In the genomic region with DNA sequence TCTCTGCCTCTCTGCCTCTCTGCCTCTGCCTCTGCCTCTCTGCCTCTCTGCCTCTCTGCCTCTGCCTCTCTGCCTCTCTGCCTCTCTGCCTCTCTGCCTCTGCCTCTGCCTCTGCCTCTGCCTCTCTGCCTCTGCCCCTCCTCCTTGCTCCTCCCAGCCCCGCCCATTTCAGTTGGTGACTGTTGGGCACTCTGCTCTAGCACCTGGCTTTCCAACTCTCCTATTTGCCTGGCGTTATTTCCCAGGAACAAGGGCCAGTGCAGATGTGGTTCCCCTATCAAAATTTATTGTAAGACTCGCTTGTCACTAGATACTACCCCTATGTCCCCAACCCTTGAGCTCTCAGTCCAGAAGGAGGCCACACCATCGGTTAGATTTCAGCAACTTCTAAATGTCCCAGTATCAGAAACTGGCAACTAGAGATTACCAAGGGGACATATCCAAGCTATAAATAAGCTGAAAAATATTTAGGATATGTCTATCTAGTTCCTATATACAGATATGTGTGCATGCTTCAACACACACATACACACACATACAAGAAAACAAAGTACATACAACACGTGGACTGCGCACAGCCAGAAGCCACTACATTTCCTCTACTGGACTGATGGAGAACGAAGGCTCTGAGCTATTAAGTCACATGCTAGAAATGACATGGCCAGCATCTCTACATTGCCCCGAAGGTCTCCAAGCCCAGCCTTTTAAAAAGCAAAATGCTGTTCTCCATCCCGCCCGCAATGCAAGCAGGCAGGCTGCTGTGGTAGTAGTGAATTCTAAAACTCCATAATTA, we compare ENCODE assay signal across 9 mouse cellular contexts. TPM values are rescaled to one million over a fixed set of nuclear protein-coding genes. Genes with fewer than 3 reads are reported as not detected.
A peak's percentile ranks its signal among the peaks of the same experiment; 100 is the strongest.
DNase-seq lines count a peak whose midpoint lies in the region; ATAC-seq and TF ChIP-seq lines count a peak whose summit lies in the region.
"Had no signal": no experiment of that assay in that cellular context is flagged by ENCODE, and none has a peak within 500 bp of the region (broad histone marks: within the 10 kb centered on the region; RNA-seq: fewer than 3 reads in every experiment).

No protein-coding gene starts in this region.

- H3K27me3 ChIP-seq in kidney, embryonic 16.5 days (ENCODE audit: insufficient read depth, low read length), result no peaks in the 10 kb centered on the region
- H3K27me3 ChIP-seq in liver, postnatal 0 days (ENCODE audit: insufficient read depth, low read length), result no peaks in the 10 kb centered on the region
- H3K27me3 ChIP-seq in hindbrain, embryonic 16.5 days (replicated peaks; ENCODE audit: control insufficient read depth, insufficient read depth, low read length), result no peaks in the 10 kb centered on the region

- DNase-seq in kidney, adult 11 months, result no peak
- DNase-seq in liver, postnatal 0 days, result peak; percentile 63
- DNase-seq in thymus, adult 18-20 months, result peak; percentile 78 to 86
- DNase-seq in urinary bladder, adult 2 months (ENCODE audit: low spot score), result no peak
- no peak for DNase-seq in layer of hippocampus, adult 18-20 months (ENCODE audit: low spot score in 2 of 2)

- peaks cover 16% of the 10 kb centered on the region for H3K4me1 ChIP-seq in kidney, embryonic 16.5 days (ENCODE audit: insufficient read depth, low read length)
- H3K4me1 ChIP-seq in brown adipose tissue, adult 24 weeks (ENCODE audit: control insufficient read depth, insufficient read depth, insufficient read length, low read length), result peaks cover 49% of the 10 kb centered on the region
- peaks cover 56% of the 10 kb centered on the region for H3K4me1 ChIP-seq in liver, postnatal 0 days (ENCODE audit: insufficient read depth)
- H3K4me1 ChIP-seq in hindbrain, embryonic 16.5 days (ENCODE audit: control insufficient read depth, insufficient read depth, low read depth, low read length), result no peaks in the 10 kb centered on the region

- H3K9me3 ChIP-seq in kidney, embryonic 16.5 days (ENCODE audit: low read length), result no peaks in the 10 kb centered on the region
- no peaks in the 10 kb centered on the region for H3K9me3 ChIP-seq in liver, postnatal 0 days (ENCODE audit: low read length)
- H3K9me3 ChIP-seq in hindbrain, embryonic 16.5 days (ENCODE audit: control insufficient read depth, low read length), result no peaks in the 10 kb centered on the region
- H3K9me3 ChIP-seq: forebrain, embryonic 10.5 days had no signal

- no peaks in the 10 kb centered on the region for H3K36me3 ChIP-seq in kidney, embryonic 16.5 days (ENCODE audit: insufficient read depth, low read length)
- 0 out of 2 replicates have a peak, but pooled peaks cover 3% of the 10 kb centered on the region for H3K36me3 ChIP-seq in liver, postnatal 0 days (replicated peaks; ENCODE audit: insufficient read depth, low read length)
- no peaks in the 10 kb centered on the region for H3K36me3 ChIP-seq in hindbrain, embryonic 16.5 days (ENCODE audit: control insufficient read depth, insufficient read depth, low read length)
- H3K36me3 ChIP-seq: forebrain, embryonic 10.5 days had no signal

- 75% methylated on average over 10 of the region's 10 CpGs for WGBS in kidney, embryonic 16.5 days
- WGBS in liver, postnatal 0 days (ENCODE audit: insufficient replicate concordance), result 38% methylated on average over 10 of the region's 10 CpGs
- 86% methylated on average over 10 of the region's 10 CpGs for WGBS in hindbrain, embryonic 16.5 days

- ATAC-seq in kidney, embryonic 16.5 days (ENCODE audit: low FRiP score, low TSS enrichment), result no peak
- peak; percentile 57 for ATAC-seq in liver, postnatal 0 days
- no peak for ATAC-seq in hindbrain, embryonic 16.5 days

- peak overlapping the region; percentile 64 for H3K27ac ChIP-seq in kidney, embryonic 16.5 days (ENCODE audit: low read length)
- H3K27ac ChIP-seq in brown adipose tissue, adult 24 weeks (replicated peaks; ENCODE audit: low read depth, low read length), result peak overlapping the region; percentile 95
- H3K27ac ChIP-seq in liver, postnatal 0 days (ENCODE audit: low read depth), result peak overlapping the region; percentile 64
- no peak overlapping the region for H3K27ac ChIP-seq in hindbrain, embryonic 16.5 days (ENCODE audit: low read depth, low read length)
- H3K27ac ChIP-seq: forebrain, embryonic 10.5 days had no signal

- TF ChIP-seq EP300 in liver, postnatal 0 days (IDR thresholded peaks at IDR 0.05; ENCODE audit: low read depth), result no peak

- no peak overlapping the region for H3K9ac ChIP-seq in kidney, embryonic 16.5 days (replicated peaks; ENCODE audit: low read length)
- H3K9ac ChIP-seq in liver, postnatal 0 days (replicated peaks), result no peak overlapping the region
- H3K9ac ChIP-seq in hindbrain, embryonic 16.5 days (ENCODE audit: low read depth, low read length), result no peak overlapping the region

- no peak for TF ChIP-seq CTCF in liver, postnatal 0 days (IDR thresholded peaks at IDR 0.05; ENCODE audit: low read depth)

- no peak overlapping the region for H3K4me3 ChIP-seq in kidney, embryonic 16.5 days (ENCODE audit: low read length)
- H3K4me3 ChIP-seq in brown adipose tissue, adult 24 weeks (ENCODE audit: insufficient read depth, low read depth, low read length), result peak overlapping the region; percentile 32
- 0 out of 2 replicates have a peak overlapping the region, but pooled peaks have one; percentile 17 for H3K4me3 ChIP-seq in liver, postnatal 0 days (ENCODE audit: low read depth, low read length)
- H3K4me3 ChIP-seq in hindbrain, embryonic 16.5 days (ENCODE audit: low read length), result no peak overlapping the region
- H3K4me3 ChIP-seq: forebrain, embryonic 10.5 days had no signal

- no peak overlapping the region for H3K4me2 ChIP-seq in kidney, embryonic 16.5 days (replicated peaks; ENCODE audit: low read depth, low read length)
- H3K4me2 ChIP-seq in liver, postnatal 0 days (ENCODE audit: low read depth, low read length), result peak overlapping the region; percentile 56
- H3K4me2 ChIP-seq in hindbrain, embryonic 16.5 days (ENCODE audit: low read length), result no peak overlapping the region

RNA-seq across cellular contexts. Expression of a gene that starts 26.6 kb away (rescaled TPM):
- polyA plus RNA-seq in kidney, embryonic 16.5 days (2015; fragmentation: Nextera tagmentation; extraction: Ambion mirVana), result 29.4 and 30.3 TPM in 2 replicates
- polyA plus RNA-seq in brown adipose tissue, adult 24 weeks (2012; ENCODE audit: insufficient read depth, insufficient read length, missing spikeins), result 11.7 and 19.1 TPM in 2 replicates
- 9.4 and 11.5 TPM in 2 replicates for polyA plus RNA-seq in liver, postnatal 0 days (2015; fragmentation: Nextera tagmentation; extraction: Ambion mirVana)
- polyA plus RNA-seq in hindbrain, embryonic 16.5 days (2015; fragmentation: Nextera tagmentation; extraction: Ambion mirVana), result 6.4 and 8.4 TPM in 2 replicates
- polyA plus RNA-seq in urinary bladder, adult 2 months (2012; rRNA removed), result 6.0 and 7.6 TPM in 2 replicates
- 1 to 10 TPM; 4.1 to 5.4 TPM for total RNA-seq in layer of hippocampus, adult 18-20 months (2021)

Comparison
In these comparisons a context has a peak if more than half of its experiments do, and no peak if none do; other contexts are left out.
1. H3K4me3 ChIP-seq: peak in brown adipose tissue, adult 24 weeks (single experiment) and liver, postnatal 0 days (single experiment); none in kidney, embryonic 16.5 days (single experiment) and hindbrain, embryonic 16.5 days (single experiment).
2. DNase-seq: peak in liver, postnatal 0 days (single experiment) and thymus, adult 18-20 months (2 of 2); none in kidney, adult 11 months (single experiment), urinary bladder, adult 2 months (single experiment) and layer of hippocampus, adult 18-20 months (0 of 2).